Mouse (Mus musculus) megakaryocyte, embryonic 14.5 days (primary cell): ENCODE measurements around the gene Treh.

Experiments used
- FLI1 ChIP-seq: IDR thresholded peaks from 2 replicates; pipeline ENCODE4 v1.6.1; 2012; ENCODE audit warnings: low read length, inconsistent platforms, mixed read lengths
- GATA1 ChIP-seq: IDR thresholded peaks from 3 replicates; pipeline ENCODE4 v1.6.1; 2012; ENCODE audit warnings: mixed read lengths, low read length, inconsistent platforms, borderline replicate concordance

DNA sequence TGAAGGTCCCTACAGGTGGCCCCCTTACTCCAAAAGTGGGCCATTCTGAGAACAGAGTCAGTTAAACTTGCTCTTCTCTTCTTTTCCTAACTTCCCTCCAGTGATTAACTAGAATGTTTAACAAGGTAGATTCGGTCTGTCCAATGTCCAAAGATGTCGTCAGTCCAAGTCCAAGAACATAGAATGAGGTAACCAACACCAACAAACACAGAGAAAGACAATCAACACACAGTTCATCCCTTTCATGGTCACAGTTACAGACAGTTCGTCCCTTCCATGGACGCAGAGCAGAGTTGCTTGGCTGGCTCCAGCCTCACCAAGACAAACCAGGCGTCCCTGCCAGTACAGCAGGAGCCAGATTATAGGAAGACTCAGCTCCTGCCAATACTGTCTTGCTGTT is 1.6 kb upstream of the Treh start:
- TF ChIP-seq GATA1 (no peak), FLI1 (no peak)
